Mouse (Mus musculus): ENCODE data around the gene Lama5. TPM values are rescaled to one million over a fixed set of nuclear protein-coding genes. Genes with fewer than 3 reads are reported as not detected.

Gene Lama5
- polyA plus RNA-seq, 1 experiment from 2014 or later, result 20.9 TPM

DNA sequence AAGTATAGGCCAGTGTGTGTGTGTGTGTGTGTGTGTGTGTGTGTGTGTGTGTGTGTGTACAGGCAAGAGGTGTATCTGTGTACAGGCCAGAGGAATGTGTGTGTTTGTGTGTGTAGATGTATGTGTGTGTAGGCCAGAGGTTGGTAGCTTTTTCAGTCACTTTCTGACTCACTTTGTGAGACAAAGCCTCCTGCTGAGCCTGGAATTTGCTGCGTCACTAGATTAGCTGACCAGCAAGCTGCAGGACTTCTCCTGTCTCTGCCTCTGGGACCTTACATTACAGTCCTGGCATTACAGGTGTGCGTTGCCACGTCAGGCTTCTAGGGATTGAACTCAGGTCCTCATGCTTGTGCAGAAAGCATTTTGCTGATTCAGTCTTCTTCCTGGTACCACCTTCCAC lies 26.2 kb upstream of the Lama5 start:
- WGBS, result 55% methylated on average over 3 of the region's 3 CpGs
- Histone ChIP-seq H3K9me3 (no peaks in the 10 kb centered on the region), H3K4me1 (replicated peaks) (peaks cover 6% of the 10 kb centered on the region), H3K27ac (no peak overlapping the region), H3K27me3 (no peaks in the 10 kb centered on the region), H3K9ac (replicated peaks) (no peak overlapping the region), H3K4me3 (replicated peaks) (no peak overlapping the region), H3K4me2 (no peak overlapping the region), H3K36me3 (no peaks in the 10 kb centered on the region)
- no peak for ATAC-seq (ENCODE audit: insufficient number of reproducible peaks, insufficient read depth, low FRiP score, low TSS enrichment, low read depth)

GRCm38 (mm10) chr2:180250930-180251611 lies 25.4 kb upstream of the Lama5 start:
- WGBS, result 33% methylated on average over 11 of the region's 11 CpGs
- H3K4me1 ChIP-seq (replicated peaks), result peaks cover 3% of the 10 kb centered on the region
- no peak overlapping the region for H3K4me3 ChIP-seq (replicated peaks)
- peak; percentile 83 for ATAC-seq (ENCODE audit: insufficient number of reproducible peaks, insufficient read depth, low FRiP score, low TSS enrichment, low read depth)
- H3K27ac ChIP-seq, result no peak overlapping the region
- no peaks in the 10 kb centered on the region for H3K36me3 ChIP-seq
- no peak overlapping the region for H3K4me2 ChIP-seq
- no peak overlapping the region for H3K9ac ChIP-seq (replicated peaks)
- H3K9me3 ChIP-seq, result no peaks in the 10 kb centered on the region
- no peaks in the 10 kb centered on the region for H3K27me3 ChIP-seq

GRCm38 (mm10) chr2:180248947-180249660 lies 23.4 kb upstream of the Lama5 start:
- Histone ChIP-seq H3K4me2 (no peak overlapping the region), H3K9ac (replicated peaks) (no peak overlapping the region), H3K27ac (no peak overlapping the region), H3K4me1 (replicated peaks) (no peaks in the 10 kb centered on the region), H3K27me3 (no peaks in the 10 kb centered on the region), H3K4me3 (replicated peaks) (no peak overlapping the region), H3K36me3 (no peaks in the 10 kb centered on the region), H3K9me3 (no peaks in the 10 kb centered on the region)
- 69% methylated on average over 9 of the region's 9 CpGs for WGBS
- no peak for ATAC-seq (ENCODE audit: insufficient number of reproducible peaks, insufficient read depth, low FRiP score, low TSS enrichment, low read depth)

DNA sequence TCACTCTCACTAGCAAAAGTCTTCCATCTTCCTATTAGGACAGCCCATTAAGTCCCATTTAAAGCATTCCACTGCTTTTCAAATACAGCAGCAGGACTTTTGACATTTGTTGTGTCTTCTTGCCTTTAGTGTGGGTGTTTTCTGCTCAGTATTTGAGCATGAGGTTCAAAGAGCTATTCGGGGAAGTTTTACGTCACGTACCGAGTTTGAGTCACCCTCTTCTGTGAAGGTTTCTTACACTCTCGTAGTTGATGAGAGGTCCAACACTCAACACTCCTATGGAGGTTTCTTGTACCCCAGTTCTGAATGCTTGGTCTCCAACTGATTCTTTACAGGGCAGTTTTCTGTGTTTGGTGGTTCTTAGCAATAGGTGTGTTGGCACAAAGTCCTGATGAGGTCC lies 22.3 kb upstream of the Lama5 start:
- no peak overlapping the region for H3K4me3 ChIP-seq (replicated peaks)
- no peaks in the 10 kb centered on the region for H3K36me3 ChIP-seq
- 89% methylated on average over 5 of the region's 5 CpGs for WGBS
- H3K4me2 ChIP-seq, result no peak overlapping the region
- no peak for ATAC-seq (ENCODE audit: insufficient number of reproducible peaks, insufficient read depth, low FRiP score, low TSS enrichment, low read depth)
- no peaks in the 10 kb centered on the region for H3K27me3 ChIP-seq
- H3K4me1 ChIP-seq (replicated peaks), result no peaks in the 10 kb centered on the region
- no peak overlapping the region for H3K27ac ChIP-seq
- no peak overlapping the region for H3K9ac ChIP-seq (replicated peaks)
- no peaks in the 10 kb centered on the region for H3K9me3 ChIP-seq

GRCm38 (mm10) chr2:180243108-180243507 lies 17.4 kb upstream of the Lama5 start:
- H3K27me3 ChIP-seq, result no peaks in the 10 kb centered on the region
- no peak for ATAC-seq (ENCODE audit: insufficient number of reproducible peaks, insufficient read depth, low FRiP score, low TSS enrichment, low read depth)
- no peaks in the 10 kb centered on the region for H3K36me3 ChIP-seq
- H3K27ac ChIP-seq, result no peak overlapping the region
- peaks cover 4% of the 10 kb centered on the region; the same call in 1 of the 2 replicates for H3K9me3 ChIP-seq
- no peak overlapping the region for H3K4me2 ChIP-seq
- no peak overlapping the region for H3K4me3 ChIP-seq (replicated peaks)
- H3K9ac ChIP-seq (replicated peaks), result no peak overlapping the region
- WGBS, result 81% methylated on average over 4 of the region's 4 CpGs
- H3K4me1 ChIP-seq (replicated peaks), result no peaks in the 10 kb centered on the region

DNA sequence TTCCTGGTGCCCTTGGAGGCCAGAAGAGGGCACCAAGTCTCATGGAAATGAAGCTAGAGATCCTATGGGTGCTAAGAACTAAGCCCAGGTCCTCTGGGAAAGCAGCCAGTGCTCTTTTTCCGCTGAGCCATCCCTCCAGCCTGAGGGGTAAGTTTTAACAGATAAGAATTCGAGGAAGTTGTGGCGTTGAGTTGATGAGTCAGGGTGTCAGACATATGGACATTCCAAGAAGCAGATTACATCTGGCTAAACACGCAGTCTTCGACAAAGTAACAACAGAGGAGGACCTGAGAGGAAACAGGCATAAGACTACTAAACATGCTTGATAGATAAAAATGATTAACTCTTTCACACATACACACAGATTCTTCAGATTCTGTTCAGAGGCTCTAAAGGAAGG lies 12.9 kb upstream of the Lama5 start:
- no peak overlapping the region for H3K4me3 ChIP-seq (replicated peaks)
- H3K9me3 ChIP-seq, result peaks cover 4% of the 10 kb centered on the region; the same call in 1 of the 2 replicates
- no peaks in the 10 kb centered on the region for H3K36me3 ChIP-seq
- no peak overlapping the region for H3K4me2 ChIP-seq
- H3K4me1 ChIP-seq (replicated peaks), result peaks cover 23% of the 10 kb centered on the region
- WGBS, result 79% methylated on average over 5 of the region's 5 CpGs
- H3K27me3 ChIP-seq, result no peaks in the 10 kb centered on the region
- no peak overlapping the region for H3K27ac ChIP-seq
- ATAC-seq (ENCODE audit: insufficient number of reproducible peaks, insufficient read depth, low FRiP score, low TSS enrichment, low read depth), result no peak
- no peak overlapping the region for H3K9ac ChIP-seq (replicated peaks)

- no peak for ATAC-seq (ENCODE audit: insufficient number of reproducible peaks, insufficient read depth, low FRiP score, low TSS enrichment, low read depth)
- 89% methylated on average over 7 of the region's 7 CpGs for WGBS
- no peak overlapping the region for H3K4me3 ChIP-seq (replicated peaks)
Observed at GRCm38 (mm10) chr2:180237601-180238345, 12.1 kb upstream of the Lama5 start.

GRCm38 (mm10) chr2:180236930-180237329 lies 11.3 kb upstream of the Lama5 start:
- Histone ChIP-seq H3K4me3 (replicated peaks) (no peak overlapping the region), H3K4me1 (replicated peaks) (peaks cover 23% of the 10 kb centered on the region), H3K9ac (replicated peaks) (no peak overlapping the region), H3K27me3 (no peaks in the 10 kb centered on the region), H3K27ac (no peak overlapping the region), H3K36me3 (no peaks in the 10 kb centered on the region), H3K9me3 (peaks cover 4% of the 10 kb centered on the region; the same call in 1 of the 2 replicates), H3K4me2 (no peak overlapping the region)
- 79% methylated on average over 3 of the region's 3 CpGs for WGBS
- ATAC-seq (ENCODE audit: insufficient number of reproducible peaks, insufficient read depth, low FRiP score, low TSS enrichment, low read depth), result no peak

More at GRCm38 (mm10) chr2:180237601-180238345, 12.1 kb upstream of the Lama5 start:
- Histone ChIP-seq H3K4me2 (no peak overlapping the region), H3K27ac (no peak overlapping the region), H3K4me1 (replicated peaks) (peaks cover 23% of the 10 kb centered on the region), H3K36me3 (no peaks in the 10 kb centered on the region), H3K9me3 (peaks cover 4% of the 10 kb centered on the region; the same call in 1 of the 2 replicates), H3K27me3 (no peaks in the 10 kb centered on the region), H3K9ac (replicated peaks) (no peak overlapping the region)

- Histone ChIP-seq H3K36me3 (no peaks in the 10 kb centered on the region), H3K4me1 (replicated peaks) (peaks cover 23% of the 10 kb centered on the region), H3K9me3 (no peaks in the 10 kb centered on the region; the same call in 1 of the 2 replicates), H3K27me3 (no peaks in the 10 kb centered on the region), H3K9ac (replicated peaks) (no peak overlapping the region), H3K4me3 (replicated peaks) (no peak overlapping the region), H3K4me2 (no peak overlapping the region), H3K27ac (peak overlapping the region; percentile 83; the same call in 1 of the 2 replicates)
- ATAC-seq (ENCODE audit: insufficient number of reproducible peaks, insufficient read depth, low FRiP score, low TSS enrichment, low read depth), result no peak
- 51% methylated on average over 3 of the region's 3 CpGs for WGBS
Observed at GRCm38 (mm10) chr2:180236500-180236899, 10.8 kb upstream of the Lama5 start.

DNA sequence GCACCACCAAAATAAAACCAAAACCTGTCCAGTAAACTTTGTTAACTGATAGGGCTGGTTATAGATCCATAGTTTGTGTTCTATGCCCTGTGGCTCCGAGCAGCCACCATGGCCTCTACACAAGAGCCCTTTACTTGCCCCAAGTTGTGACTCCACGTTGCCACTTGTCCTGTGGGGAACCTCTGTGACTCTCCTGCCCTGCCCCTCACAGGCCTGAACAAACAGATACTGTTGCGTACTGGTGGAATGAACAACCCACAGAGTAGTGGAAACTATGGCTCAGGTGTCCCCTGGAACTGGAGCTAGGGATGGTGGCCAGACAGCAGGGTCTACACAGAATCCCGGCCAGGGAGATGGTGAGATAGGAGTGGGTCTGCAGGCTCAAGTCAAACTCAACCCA lies 10.1 kb upstream of the Lama5 start:
- no peaks in the 10 kb centered on the region for H3K36me3 ChIP-seq
- peaks cover 23% of the 10 kb centered on the region for H3K4me1 ChIP-seq (replicated peaks)
- H3K9ac ChIP-seq (replicated peaks), result no peak overlapping the region
- no peaks in the 10 kb centered on the region for H3K9me3 ChIP-seq
- H3K27me3 ChIP-seq, result no peaks in the 10 kb centered on the region
- ATAC-seq (ENCODE audit: insufficient number of reproducible peaks, insufficient read depth, low FRiP score, low TSS enrichment, low read depth), result no peak
- peak overlapping the region; percentile 83 for H3K27ac ChIP-seq
- WGBS, result 83% methylated on average over 4 of the region's 4 CpGs
- H3K4me2 ChIP-seq, result no peak overlapping the region
- H3K4me3 ChIP-seq (replicated peaks), result no peak overlapping the region

- Histone ChIP-seq H3K4me3 (replicated peaks) (no peak overlapping the region), H3K9me3 (no peaks in the 10 kb centered on the region), H3K4me1 (replicated peaks) (peaks cover 23% of the 10 kb centered on the region), H3K27me3 (no peaks in the 10 kb centered on the region), H3K4me2 (no peak overlapping the region), H3K36me3 (no peaks in the 10 kb centered on the region), H3K9ac (replicated peaks) (no peak overlapping the region; the same call in 1 of the 2 replicates), H3K27ac (peak overlapping the region; percentile 83)
- WGBS, result 53% methylated on average over 6 of the region's 6 CpGs
- peak; percentile 66; the same call in 1 of the 2 replicates for ATAC-seq (ENCODE audit: insufficient number of reproducible peaks, insufficient read depth, low FRiP score, low TSS enrichment, low read depth)
Observed at GRCm38 (mm10) chr2:180234980-180235379, 9.3 kb upstream of the Lama5 start.

Data from limb, embryonic 12.5 days (tissue).